Mouse (Mus musculus): ENCODE data around the gene Poll.

DNA sequence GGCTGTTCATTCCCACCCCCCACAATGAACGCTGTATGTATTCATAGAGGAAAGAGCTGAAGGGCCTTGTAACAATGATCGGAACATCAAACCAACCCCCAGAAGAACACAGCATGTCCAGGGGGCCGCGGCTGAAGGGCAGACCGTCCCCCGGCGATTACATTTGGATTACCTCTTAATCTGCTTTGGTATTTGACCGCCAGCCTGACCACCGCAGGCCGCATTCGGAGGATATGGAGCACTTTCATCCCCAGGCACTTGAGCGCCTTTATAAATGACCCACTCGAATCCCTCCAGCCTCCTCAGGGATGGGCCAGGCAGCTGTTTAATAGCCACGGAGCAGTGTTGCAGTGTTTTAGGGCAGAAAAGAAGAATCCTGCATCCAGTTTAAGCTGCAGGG, 7.0 kb upstream of the Poll start:
- TF ChIP-seq CTCF (conservative IDR thresholded peaks at IDR 0.05; ENCODE audit: low read length) (no peak), NANOG (IDR thresholded peaks at IDR 0.05; ENCODE audit: borderline replicate concordance, low read length) (no peak), POU5F1 (IDR thresholded peaks at IDR 0.05; ENCODE audit: borderline replicate concordance, low read length) (no peak)
